Mouse (Mus musculus) heart, embryonic 10.5 days (tissue): ENCODE measurements around the gene Olfr876. TPM values are rescaled to one million over a fixed set of nuclear protein-coding genes. Genes with fewer than 3 reads are reported as not detected.

Source experiments
- DNase-seq: peaks from one replicate; pipeline ENCODE4 v3.0.0-alpha.2; 2017; ENCODE audit warnings: low spot score
- H3K27ac ChIP-seq: fragments of 300-500 bp; sonication (generic); 2 replicates; pipeline ENCODE4 v1.5.1; 2016; ENCODE audit warnings: mild to moderate bottlenecking
- H3K27me3 ChIP-seq: fragments of 300-500 bp; sonication (generic); 2 replicates; pipeline ENCODE4 v1.6.1; 2016; ENCODE audit warnings: mild to moderate bottlenecking; ENCODE audit not compliant: poor library complexity, insufficient read depth, severe bottlenecking
- H3K36me3 ChIP-seq: fragments of 300-500 bp; sonication (generic); 2 replicates; pipeline ENCODE4 v1.6.1; 2016; ENCODE audit warnings: mild to moderate bottlenecking, moderate library complexity
- H3K4me1 ChIP-seq: fragments of 300-500 bp; sonication (generic); 2 replicates; pipeline ENCODE4 v1.6.1; 2016; ENCODE audit warnings: mild to moderate bottlenecking
- H3K4me3 ChIP-seq: fragments of 300-500 bp; sonication (generic); 2 replicates; pipeline ENCODE4 v1.5.1; 2016; ENCODE audit warnings: mild to moderate bottlenecking, moderate library complexity
- H3K9me3 ChIP-seq: fragments of 300-500 bp; sonication (generic); 2 replicates; pipeline ENCODE4 v1.6.1; 2016; ENCODE audit warnings: mild to moderate bottlenecking, moderate library complexity
- WGBS: fragments of 180-500 bp; shearing (Covaris S2); methylation state at CpG from one replicate; pipeline ENCODE4 v1.1.7; 2016; 5-methylcytosine and 5-hydroxymethylcytosine counted together
- polyA plus RNA-seq: library from polyadenylated mRNA; unstranded; fragments of >200 nt; fragmentation: Nextera tagmentation; extraction: Ambion mirVana; gene quantifications from 2 replicates; pipeline ENCODE4 v1.2.1, GENCODE M21; 2016

Gene Olfr876
- polyA plus RNA-seq, 1 experiment from 2014 or later: not detected

- Histone ChIP-seq H3K4me3 (no peak overlapping the region), H3K9me3 (no peaks in the 10 kb centered on the region), H3K27ac (no peak overlapping the region), H3K36me3 (no peaks in the 10 kb centered on the region), H3K27me3 (no peaks in the 10 kb centered on the region), H3K4me1 (no peaks in the 10 kb centered on the region)
- DNase-seq: no peak
These were observed 27.1 kb downstream of the Olfr876 start for GRCm38 (mm10) chr9:37829881-37830280.

GRCm38 (mm10) chr9:37833341-37833740, 30.5 kb downstream of the Olfr876 start:
- H3K27me3 ChIP-seq: no peaks in the 10 kb centered on the region
- H3K4me1 ChIP-seq: no peaks in the 10 kb centered on the region
- no peaks in the 10 kb centered on the region for H3K9me3 ChIP-seq
- H3K4me3 ChIP-seq: no peak overlapping the region
- WGBS: 73% methylated on average over 1 of the region's 1 CpGs
- DNase-seq: no peak
- H3K27ac ChIP-seq: no peak overlapping the region
- no peaks in the 10 kb centered on the region for H3K36me3 ChIP-seq

- WGBS: 71% methylated on average over 2 of the region's 2 CpGs
- Histone ChIP-seq H3K27ac (no peak overlapping the region), H3K4me1 (no peaks in the 10 kb centered on the region), H3K4me3 (no peak overlapping the region), H3K27me3 (no peaks in the 10 kb centered on the region), H3K9me3 (no peaks in the 10 kb centered on the region), H3K36me3 (no peaks in the 10 kb centered on the region)
- DNase-seq: no peak
These were observed 46.4 kb downstream of the Olfr876 start for GRCm38 (mm10) chr9:37849267-37849666.

- H3K36me3 ChIP-seq: no peaks in the 10 kb centered on the region
- no peaks in the 10 kb centered on the region for H3K4me1 ChIP-seq
- H3K27me3 ChIP-seq: no peaks in the 10 kb centered on the region
- 80% methylated on average over 4 of the region's 4 CpGs for WGBS
- no peak within 1 kb of the TSS for H3K27ac ChIP-seq
- no peak for DNase-seq
- H3K4me3 ChIP-seq: no peak within 1 kb of the TSS
- no peaks in the 10 kb centered on the region for H3K9me3 ChIP-seq
These were observed 51.1 kb downstream of the Olfr876 start, which contains the start of gene Olfr877 for GRCm38 (mm10) chr9:37853969-37854368. TSS of gene Olfr877 (plus strand) at chr9:37854269.

Other genes with a start within 250 kb of the Olfr876 start
- 7.6 and 10.0 TPM in 2 replicates for gene Siae, start 247.3 kb upstream of the Olfr876 start, polyA plus RNA-seq
- gene Spa17, start 189.3 kb upstream of the Olfr876 start, polyA plus RNA-seq: 7.1 and 8.1 TPM in 2 replicates
- gene Tbrg1, start 145.7 kb upstream of the Olfr876 start, polyA plus RNA-seq: 200 and 203 TPM in 2 replicates
- gene Panx3, start 133.8 kb upstream of the Olfr876 start, polyA plus RNA-seq: 0.31 TPM in 1 of 2 replicates, not detected in the other
- not detected in 2 replicates for gene Olfr160, start 86.8 kb upstream of the Olfr876 start, polyA plus RNA-seq
- gene Olfr874, start 57.9 kb upstream of the Olfr876 start, polyA plus RNA-seq: not detected in 2 replicates
- gene Olfr875, start 31.2 kb upstream of the Olfr876 start, polyA plus RNA-seq: not detected in 2 replicates
- gene Olfr877, start 51.2 kb downstream of the Olfr876 start, polyA plus RNA-seq: not detected in 2 replicates
- not detected in 2 replicates for gene Olfr145, start 93.7 kb downstream of the Olfr876 start, polyA plus RNA-seq
- gene Olfr878, start 114.8 kb downstream of the Olfr876 start, polyA plus RNA-seq: not detected in 2 replicates
- not detected in 2 replicates for gene Olfr881, start 188.8 kb downstream of the Olfr876 start, polyA plus RNA-seq
- not detected in 2 replicates for gene Olfr883, start 222.8 kb downstream of the Olfr876 start, polyA plus RNA-seq
- gene Olfr884, start 243.5 kb downstream of the Olfr876 start, polyA plus RNA-seq: not detected in 2 replicates